Mouse (Mus musculus) CH12.LX (cell line): Measurements from ENCODE around the gene Lysmd1.

Experiments used
- BHLHE40 ChIP-seq: IDR thresholded peaks from 2 replicates; pipeline ENCODE4 v1.6.1; 2011; ENCODE audit warnings: mild to moderate bottlenecking, low read depth, low read length, improper control_type of control experiment
- CTCF ChIP-seq, 2 experiments: IDR thresholded peaks in 1 of 2; conservative IDR thresholded peaks in 1 of 2; 2 replicates each; pipeline ENCODE4 v1.5.1; 2011 to 2012; ENCODE audit warnings: low read depth in 2 of 2, low read length in 2 of 2, improper control_type of control experiment in 1 of 2, inconsistent platforms in 1 of 2, mild to moderate bottlenecking in 1 of 2, moderate library complexity in 1 of 2
- EP300 ChIP-seq: IDR thresholded peaks from 2 replicates; pipeline ENCODE4 v1.6.1; 2011; ENCODE audit warnings: low read length, improper control_type of control experiment
- ETS1 ChIP-seq: conservative IDR thresholded peaks from 2 replicates; pipeline ENCODE4 v1.6.1; 2012; ENCODE audit warnings: low read depth, mild to moderate bottlenecking, inconsistent platforms, low read length, improper control_type of control experiment, moderate library complexity
- MAFK ChIP-seq: IDR thresholded peaks from 2 replicates; pipeline ENCODE4 v1.6.1; 2011; ENCODE audit warnings: low read length, improper control_type of control experiment; ENCODE audit not compliant: insufficient replicate concordance
- MYC ChIP-seq: IDR thresholded peaks from 2 replicates; pipeline ENCODE4 v1.6.1; 2011; ENCODE audit warnings: low read depth, mild to moderate bottlenecking, improper control_type of control experiment, low read length
- POLR2A ChIP-seq: IDR thresholded peaks from 2 replicates; pipeline ENCODE4 v1.6.1; 2011; ENCODE audit warnings: low read depth, mild to moderate bottlenecking, improper control_type of control experiment, low read length
- TBP ChIP-seq: conservative IDR thresholded peaks from 2 replicates; pipeline ENCODE4 v1.6.1; 2011; ENCODE audit warnings: low read depth, low read length, improper control_type of control experiment
- TCF12 ChIP-seq: IDR thresholded peaks from 2 replicates; pipeline ENCODE4 v1.6.1; 2014; ENCODE audit warnings: low read depth, mild to moderate bottlenecking, inconsistent platforms, low read length, improper control_type of control experiment
- USF2 ChIP-seq: conservative IDR thresholded peaks from 2 replicates; pipeline ENCODE4 v1.6.1; 2011; ENCODE audit warnings: low read depth, low read length, improper control_type of control experiment
- ZC3H11A ChIP-seq: IDR thresholded peaks from 2 replicates; pipeline ENCODE4 v1.6.1; 2012; ENCODE audit warnings: low read depth, mild to moderate bottlenecking, inconsistent platforms, low read length, improper control_type of control experiment

DNA sequence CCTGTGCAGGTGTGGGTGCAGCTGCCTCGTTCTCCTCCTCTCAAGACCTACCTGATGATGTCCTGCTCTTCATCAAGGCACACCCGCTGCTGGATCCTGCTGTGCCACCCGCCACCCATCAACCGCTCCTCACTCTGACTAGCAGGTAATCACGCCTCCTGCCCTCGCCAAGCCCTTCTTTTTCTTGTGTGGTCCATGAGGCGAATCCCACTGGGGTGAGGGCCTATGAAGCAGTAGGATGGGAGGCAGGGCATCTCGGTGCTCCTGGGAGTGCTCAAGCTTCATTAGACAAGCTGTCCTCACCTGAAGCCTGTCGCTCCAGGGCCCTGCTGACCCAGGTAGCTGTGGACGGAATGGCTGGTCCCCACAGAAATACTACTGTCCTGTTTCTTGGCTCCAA, 36.1 kb downstream of the Lysmd1 start:
- TF ChIP-seq POLR2A (no peak), CTCF (conservative IDR thresholded peaks at IDR 0.05 in 1 of 2, IDR thresholded peaks at IDR 0.05 in 1 of 2; ENCODE audit: low read depth in 2 of 2, low read length in 2 of 2) (no peak), MAFK (no peak), MYC (no peak), ZC3H11A (no peak), TBP (no peak), USF2 (no peak), BHLHE40 (no peak), EP300 (no peak), TCF12 (no peak), ETS1 (no peak)
